Comparison of ENCODE assay signal across 18 mouse cellular contexts in genomic region chr9:65859656-65860055, GRCm38 (mm10). TPM values are rescaled to one million over a fixed set of nuclear protein-coding genes. Genes with fewer than 3 reads are reported as not detected.
A peak's percentile ranks its signal among the peaks of the same experiment; 100 is the strongest.
DNase-seq lines count a peak whose midpoint lies in the region; TF ChIP-seq lines count a peak whose summit lies in the region.
"Had no signal": no experiment of that assay in that cellular context is flagged by ENCODE, and none has a peak within 500 bp of the region (broad histone marks: within the 10 kb centered on the region; RNA-seq: fewer than 3 reads in every experiment).

No protein-coding gene starts in this region.

- H3K4me1 ChIP-seq in cerebellum, adult 2 months (ENCODE audit: control insufficient read depth, insufficient read depth, low read length) = no peaks in the 10 kb centered on the region
- H3K4me1 ChIP-seq: embryonic facial prominence, embryonic 13.5 days; forebrain, embryonic 12.5 days; heart, embryonic 13.5 days; hindbrain, embryonic 15.5 days had no signal

- TF ChIP-seq POLR2A in cerebellum, adult 2 months (IDR thresholded peaks at IDR 0.05; ENCODE audit: borderline replicate concordance, insufficient read depth, low read length) = no peak

- no peaks in the 10 kb centered on the region for H3K27me3 ChIP-seq in cerebellum, adult 2 months (ENCODE audit: control insufficient read depth, insufficient read depth, low read length)
- H3K27me3 ChIP-seq: embryonic facial prominence, embryonic 13.5 days; forebrain, embryonic 12.5 days; heart, embryonic 13.5 days; hindbrain, embryonic 15.5 days had no signal

- no peak overlapping the region for H3K4me3 ChIP-seq in cerebellum, adult 2 months (replicated peaks; ENCODE audit: insufficient read depth, low read depth, low read length)
- H3K4me3 ChIP-seq: embryonic facial prominence, embryonic 13.5 days; forebrain, embryonic 12.5 days; heart, embryonic 13.5 days; hindbrain, embryonic 15.5 days had no signal

- WGBS in cerebellum, adult 2 months = 15% methylated on average over 1 of the region's 1 CpGs

- H3K27ac ChIP-seq in cerebellum, adult 2 months (ENCODE audit: insufficient read depth, low read length) = no peak overlapping the region
- H3K27ac ChIP-seq: embryonic facial prominence, embryonic 13.5 days; forebrain, embryonic 12.5 days; heart, embryonic 13.5 days; hindbrain, embryonic 15.5 days had no signal

- intact Hi-C loops in left cerebral cortex, postnatal 25 days (cut with DNase I) = no loop called here

- peak; percentile 43 for DNase-seq in cerebellum, adult 11-12 months
- no peak for DNase-seq in cerebellum, postnatal 4 days (ENCODE audit: low spot score in 2 of 2)
- peak; percentile 76 for DNase-seq in brain, adult 2 months (ENCODE audit: low read depth, low spot score)
- DNase-seq in cerebellum, adult 2 months = peak; percentile 37 to 76
- DNase-seq in cerebellum, postnatal 10 days = peak; percentile 31 to 50
- no peak for DNase-seq in left cerebral cortex, postnatal 25 days (ENCODE audit: low spot score in 2 of 2)
- DNase-seq in frontal cortex, adult 2 months (ENCODE audit: extremely low spot score in 1 of 2, low spot score in 1 of 2) = no peak
- DNase-seq in adrenal gland, postnatal 25 days = no peak
- DNase-seq: adrenal gland, postnatal 10 days; gastrocnemius, postnatal 36 days; heart, adult 11 months; heart, postnatal 36 days; kidney, adult 2 months had no signal

- TF ChIP-seq CTCF in cerebellum, adult 2 months (IDR thresholded peaks at IDR 0.05; ENCODE audit: borderline replicate concordance, insufficient read depth, low read depth, low read length) = no peak

RNA-seq across cellular contexts. Expression of gene Pclaf, which starts 30.4 kb away (rescaled TPM):
- polyA plus RNA-seq in cerebellum, adult 2 months (2012; rRNA removed) = 0.13 and 0.29 TPM in 2 replicates
- total RNA-seq in left cerebral cortex, postnatal 25 days (2021) = under 1 TPM; 0.53 to 0.55 TPM
- 0.57 and 0.96 TPM in 2 replicates for polyA plus RNA-seq in frontal cortex, adult 2 months (2012; rRNA removed)
- 9.4 and 9.8 TPM in 2 replicates for total RNA-seq in adrenal gland, postnatal 25 days (2021)
- total RNA-seq: gastrocnemius, adult 8-10 months had no signal

RNA-seq across cellular contexts. Expression of gene Zfp609, which starts 32.3 kb away (rescaled TPM):
- polyA plus RNA-seq in cerebellum, adult 2 months (2012; rRNA removed) = 19.2 and 23.2 TPM in 2 replicates
- total RNA-seq in left cerebral cortex, postnatal 25 days (2021) = 10 to 100 TPM; 42.3 to 48.5 TPM
- 19.2 and 19.7 TPM in 2 replicates for polyA plus RNA-seq in frontal cortex, adult 2 months (2012; rRNA removed)
- total RNA-seq in adrenal gland, postnatal 25 days (2021) = 35.1 and 35.7 TPM in 2 replicates

RNA-seq across cellular contexts. Expression of gene Trip4, which starts 48.9 kb away (rescaled TPM):
- 20.4 and 24.5 TPM in 2 replicates for polyA plus RNA-seq in cerebellum, adult 2 months (2012; rRNA removed)
- total RNA-seq in left cerebral cortex, postnatal 25 days (2021) = 10 to 100 TPM; 35.4 to 37.2 TPM
- 19.9 and 25.8 TPM in 2 replicates for polyA plus RNA-seq in frontal cortex, adult 2 months (2012; rRNA removed)
- 37.2 and 47.8 TPM in 2 replicates for total RNA-seq in adrenal gland, postnatal 25 days (2021)

RNA-seq across cellular contexts. Expression of gene Csnk1g1, which starts 49.1 kb away (rescaled TPM):
- polyA plus RNA-seq in cerebellum, adult 2 months (2012; rRNA removed) = 21.9 and 25.4 TPM in 2 replicates
- 10 to 100 TPM; 43.4 to 45.0 TPM for total RNA-seq in left cerebral cortex, postnatal 25 days (2021)
- 20.3 and 22.4 TPM in 2 replicates for polyA plus RNA-seq in frontal cortex, adult 2 months (2012; rRNA removed)
- total RNA-seq in adrenal gland, postnatal 25 days (2021) = 22.3 and 25.5 TPM in 2 replicates

Comparison
In these comparisons a context has a peak if more than half of its experiments do, and no peak if none do; other contexts are left out.
1. DNase-seq: peak in cerebellum, adult 11-12 months (single experiment), brain, adult 2 months (single experiment), cerebellum, adult 2 months (2 of 2) and cerebellum, postnatal 10 days (2 of 2); none in cerebellum, postnatal 4 days (0 of 2), left cerebral cortex, postnatal 25 days (0 of 2), frontal cortex, adult 2 months (0 of 2) and adrenal gland, postnatal 25 days (single experiment).